Mouse (Mus musculus) myocyte (in vitro differentiated cells): ENCODE data around the gene Lrig1.

Experiments
- MAX ChIP-seq: IDR thresholded peaks from one replicate; pipeline ENCODE4 v1.6.1; 2011; ENCODE audit warnings: low read depth, mild to moderate bottlenecking, control low read depth
- MYOD1 ChIP-seq, 3 experiments: IDR thresholded peaks; one replicate each; pipeline ENCODE4 v1.6.1; 2011; ENCODE audit warnings: control low read depth in 2 of 3, low read depth in 2 of 3, mild to moderate bottlenecking in 2 of 3, moderate library complexity in 1 of 3; ENCODE audit not compliant: insufficient read length in 2 of 3, control insufficient read depth in 1 of 3
- POLR2A ChIP-seq: IDR thresholded peaks from one replicate; pipeline ENCODE4 v1.6.1; 2011; ENCODE audit warnings: low read depth, mild to moderate bottlenecking, control low read depth, moderate library complexity; ENCODE audit not compliant: insufficient read length
- REST ChIP-seq: IDR thresholded peaks from one replicate; pipeline ENCODE4 v1.6.1; 2011; ENCODE audit warnings: mild to moderate bottlenecking, control low read depth, moderate library complexity; ENCODE audit not compliant: insufficient read depth, insufficient read length
- TCF12 ChIP-seq: IDR thresholded peaks from one replicate; pipeline ENCODE4 v1.6.1; 2011; ENCODE audit warnings: mild to moderate bottlenecking, control low read depth; ENCODE audit not compliant: poor library complexity, insufficient read depth, severe bottlenecking
- USF1 ChIP-seq: IDR thresholded peaks from one replicate; pipeline ENCODE4 v1.6.1; 2011; ENCODE audit warnings: low read depth, mild to moderate bottlenecking, control low read depth, moderate library complexity

- TF ChIP-seq POLR2A, result no peak
- TF ChIP-seq MAX, result no peak
- no peak for TF ChIP-seq REST
- TF ChIP-seq USF1, result no peak
- no peak for TF ChIP-seq MYOD1 (IDR thresholded peaks at IDR 0.05; ENCODE audit: control insufficient read depth in 1 of 3, insufficient read length in 2 of 3, low read depth in 2 of 3)
- no peak for TF ChIP-seq TCF12
These were observed 79.7 kb downstream of the Lrig1 start for GRCm38 (mm10) chr6:94620287-94620686.
